Mouse (Mus musculus) gastrocnemius, adult 8-10 months (tissue): ENCODE results near the gene Tmem150c. TPM values are rescaled to one million over a fixed set of nuclear protein-coding genes. Genes with fewer than 3 reads are reported as not detected.

Experiments used
- total RNA-seq, 4 experiments: library from RNA; stranded (reverse); gene quantifications; 2 replicates each; pipeline ENCODE4 v1.2.4; 2022

Tmem150c gene
- total RNA-seq, 4 experiments from 2014 or later = 0.64 to 2.9 (median 1.1) TPM

Other genes starting within 250 kb of the Tmem150c start
- gene Hnrnpd, start 180.9 kb downstream of the Tmem150c start, total RNA-seq = 10 to 100 TPM; 47.4 to 79.5 (median 63.1) TPM
- under 1 TPM in 1 of 4 experiments, not detected in 3; 0.46 TPM for gene 4930524J08Rik, start 180.7 kb downstream of the Tmem150c start, total RNA-seq
- 10 to 100 TPM; 53.5 to 80.2 (median 65.3) TPM for gene Hnrnpdl, start 120.1 kb downstream of the Tmem150c start, total RNA-seq
- gene Enoph1, start 119.8 kb downstream of the Tmem150c start, total RNA-seq = 1 to 10 TPM; 6.9 to 9.8 (median 8.3) TPM